Mouse (Mus musculus) spleen, adult 10 weeks (tissue): ENCODE results near the gene Prl4a1. TPM values are rescaled to one million over a fixed set of nuclear protein-coding genes. Genes with fewer than 3 reads are reported as not detected.

Source experiments
- polyA plus RNA-seq: library from polyadenylated mRNA; stranded (reverse); fragments of 350-450 nt; fragmentation: Illumina TruSeq; extraction: RNeasy Lipid Tissue Mini Kit (QIAGEN cat#74804); gene quantifications from one replicate; pipeline ENCODE4 v1.2.3, GENCODE M21; 2015; ENCODE audit warnings: low replicate concordance; ENCODE audit not compliant: insufficient read depth

The Prl4a1 gene
- not detected for polyA plus RNA-seq

DNA sequence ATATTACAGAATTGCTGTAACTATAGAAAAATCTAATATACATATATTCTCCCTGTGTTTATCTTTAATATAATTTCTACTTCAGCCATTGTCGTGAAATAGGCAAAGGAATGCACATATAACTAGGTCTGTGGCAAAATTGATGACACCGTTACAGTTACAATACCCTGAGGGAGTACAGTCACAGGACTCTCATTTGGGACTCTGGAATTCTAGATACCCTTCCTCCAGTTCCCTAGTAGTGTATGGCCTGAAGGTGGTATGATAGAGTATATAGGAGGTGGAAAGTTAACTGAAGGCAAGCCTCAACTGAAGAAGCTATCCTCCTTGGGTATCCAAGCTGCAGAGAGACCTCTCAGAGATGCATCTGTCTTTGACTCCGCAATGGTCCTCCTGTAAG, at the start of gene Prl4a1:
Gene Prl4a1, plus strand, starts transcription at position 301 of the 400 bp plus-strand sequence.

Other genes starting within 250 kb of the Prl4a1 start
- gene Prl7c1, start 235.4 kb upstream of the Prl4a1 start, polyA plus RNA-seq: not detected
- gene Prl2a1, start 214.6 kb upstream of the Prl4a1 start, polyA plus RNA-seq: not detected
- not detected for gene Prl2c1, start 166.9 kb upstream of the Prl4a1 start, polyA plus RNA-seq
- not detected for gene Prl5a1, start 126.3 kb downstream of the Prl4a1 start, polyA plus RNA-seq
- 0.95 TPM for gene Gm11361, start 241.3 kb downstream of the Prl4a1 start, polyA plus RNA-seq